Mouse (Mus musculus) intestine, embryonic 15.5 days (tissue): ENCODE results near the gene Calhm3. TPM values are rescaled to one million over a fixed set of nuclear protein-coding genes. Genes with fewer than 3 reads are reported as not detected.

Experiments used
- ATAC-seq: fragments of 200-750 bp; cut with Nextera tagmentation; 2 replicates; pipeline ENCODE4 v1.8.0; 2017; ENCODE audit warnings: moderate TSS enrichment, moderate library complexity
- H3K27ac ChIP-seq: fragments of 300-500 bp; sonication (generic); 2 replicates; pipeline ENCODE4 v1.5.1; 2015; ENCODE audit warnings: mild to moderate bottlenecking, inconsistent platforms
- H3K27me3 ChIP-seq: fragments of 300-500 bp; sonication (generic); replicated peaks from 2 replicates; pipeline ENCODE4 v1.6.1; 2015; ENCODE audit warnings: inconsistent platforms
- H3K36me3 ChIP-seq: fragments of 300-500 bp; sonication (generic); 2 replicates; pipeline ENCODE4 v1.6.1; 2015; ENCODE audit warnings: inconsistent platforms
- H3K4me1 ChIP-seq: fragments of 300-500 bp; sonication (generic); replicated peaks from 2 replicates; pipeline ENCODE4 v1.6.1; 2015; ENCODE audit warnings: inconsistent platforms
- H3K4me2 ChIP-seq: fragments of 300-500 bp; sonication (generic); replicated peaks from 2 replicates; pipeline ENCODE4 v1.6.1; 2015; ENCODE audit warnings: mild to moderate bottlenecking, inconsistent platforms
- H3K4me3 ChIP-seq: fragments of 300-500 bp; sonication (generic); replicated peaks from 2 replicates; pipeline ENCODE4 v1.5.1; 2015; ENCODE audit warnings: inconsistent platforms
- H3K9ac ChIP-seq: fragments of 300-500 bp; sonication (generic); 2 replicates; pipeline ENCODE4 v1.6.1; 2015; ENCODE audit warnings: inconsistent platforms
- H3K9me3 ChIP-seq: fragments of 300-500 bp; sonication (generic); 2 replicates; pipeline ENCODE4 v1.6.1; 2016; ENCODE audit warnings: inconsistent platforms
- WGBS: fragments of 180-500 bp; shearing (Covaris S2); methylation state at CpG from one replicate; pipeline ENCODE4 v1.1.7; 2015; 5-methylcytosine and 5-hydroxymethylcytosine counted together
- polyA plus RNA-seq: library from polyadenylated mRNA; unstranded; fragments of >200 nt; fragmentation: Nextera tagmentation; extraction: Ambion mirVana; gene quantifications from 2 replicates; pipeline ENCODE4 v1.2.1, GENCODE M21; 2015

Gene Calhm3
- polyA plus RNA-seq, 1 experiment from 2014 or later = 0.23 TPM

GRCm38 (mm10) chr19:47136170-47136569 is 21.4 kb downstream of the Calhm3 start:
- WGBS = 87% methylated on average over 5 of the region's 5 CpGs
- no peak overlapping the region for H3K9ac ChIP-seq
- peaks cover 9% of the 10 kb centered on the region; the same call in 1 of the 2 replicates for H3K36me3 ChIP-seq
- H3K4me1 ChIP-seq = peaks cover 25% of the 10 kb centered on the region
- H3K9me3 ChIP-seq = no peaks in the 10 kb centered on the region
- no peak overlapping the region for H3K27ac ChIP-seq
- H3K4me2 ChIP-seq = peak overlapping the region; percentile 71; the same call in 1 of the 2 replicates
- no peaks in the 10 kb centered on the region for H3K27me3 ChIP-seq
- H3K4me3 ChIP-seq = no peak overlapping the region
- no peak for ATAC-seq

GRCm38 (mm10) chr19:47135568-47135967 is 22.0 kb downstream of the Calhm3 start:
- H3K4me1 ChIP-seq = peaks cover 25% of the 10 kb centered on the region
- no peak overlapping the region for H3K9ac ChIP-seq
- H3K27me3 ChIP-seq = no peaks in the 10 kb centered on the region
- peaks cover 13% of the 10 kb centered on the region for H3K36me3 ChIP-seq
- no peak overlapping the region for H3K27ac ChIP-seq
- no peak overlapping the region for H3K4me2 ChIP-seq
- no peak overlapping the region for H3K4me3 ChIP-seq
- 90% methylated on average over 17 of the region's 17 CpGs for WGBS
- no peaks in the 10 kb centered on the region for H3K9me3 ChIP-seq
- ATAC-seq = no peak

GRCm38 (mm10) chr19:47133161-47133560 is 24.4 kb downstream of the Calhm3 start:
- Histone ChIP-seq H3K9ac (no peak overlapping the region), H3K4me1 (peaks cover 16% of the 10 kb centered on the region), H3K27me3 (no peaks in the 10 kb centered on the region), H3K9me3 (no peaks in the 10 kb centered on the region), H3K4me3 (no peak overlapping the region), H3K36me3 (peaks cover 37% of the 10 kb centered on the region), H3K4me2 (no peak overlapping the region), H3K27ac (no peak overlapping the region)
- WGBS = 78% methylated on average over 7 of the region's 7 CpGs
- no peak for ATAC-seq

- 94% methylated on average over 15 of the region's 15 CpGs for WGBS
- H3K27me3 ChIP-seq = no peaks in the 10 kb centered on the region
- H3K4me1 ChIP-seq = no peaks in the 10 kb centered on the region; the same call in 1 of the 2 replicates
- H3K27ac ChIP-seq = no peak overlapping the region
- H3K9ac ChIP-seq = no peak overlapping the region
- peaks cover 53% of the 10 kb centered on the region for H3K36me3 ChIP-seq
- H3K4me3 ChIP-seq = no peak overlapping the region
- H3K4me2 ChIP-seq = no peak overlapping the region
- H3K9me3 ChIP-seq = no peaks in the 10 kb centered on the region
- no peak for ATAC-seq
Observed at GRCm38 (mm10) chr19:47130551-47131125, 26.9 kb downstream of the Calhm3 start.

GRCm38 (mm10) chr19:47128835-47129234 is 28.7 kb downstream of the Calhm3 start:
- Histone ChIP-seq H3K27ac (no peak overlapping the region), H3K9me3 (no peaks in the 10 kb centered on the region), H3K4me2 (no peak overlapping the region), H3K9ac (no peak overlapping the region), H3K4me3 (no peak overlapping the region), H3K27me3 (no peaks in the 10 kb centered on the region), H3K4me1 (no peaks in the 10 kb centered on the region; the same call in 1 of the 2 replicates), H3K36me3 (peaks cover 64% of the 10 kb centered on the region)
- ATAC-seq = no peak
- WGBS = 91% methylated on average over 11 of the region's 11 CpGs

- 91% methylated on average over 10 of the region's 10 CpGs for WGBS
- no peak for ATAC-seq
- Histone ChIP-seq H3K27me3 (no peaks in the 10 kb centered on the region), H3K27ac (no peak overlapping the region), H3K9ac (no peak overlapping the region), H3K4me1 (no peaks in the 10 kb centered on the region; the same call in 1 of the 2 replicates), H3K4me2 (no peak overlapping the region), H3K4me3 (no peak overlapping the region), H3K36me3 (peaks cover 65% of the 10 kb centered on the region), H3K9me3 (no peaks in the 10 kb centered on the region)
Observed at GRCm38 (mm10) chr19:47128164-47128563, 29.4 kb downstream of the Calhm3 start.

- Histone ChIP-seq H3K9me3 (no peaks in the 10 kb centered on the region), H3K4me3 (no peak overlapping the region), H3K27me3 (no peaks in the 10 kb centered on the region), H3K4me2 (no peak overlapping the region), H3K4me1 (no peaks in the 10 kb centered on the region), H3K9ac (no peak overlapping the region), H3K27ac (no peak overlapping the region), H3K36me3 (peaks cover 54% of the 10 kb centered on the region)
- no peak for ATAC-seq
- WGBS = 29% methylated on average over 2 of the region's 2 CpGs
Observed at GRCm38 (mm10) chr19:47122802-47123201, 34.8 kb downstream of the Calhm3 start.

- Histone ChIP-seq H3K27ac (no peak overlapping the region), H3K9me3 (no peaks in the 10 kb centered on the region), H3K36me3 (peaks cover 51% of the 10 kb centered on the region), H3K4me1 (no peaks in the 10 kb centered on the region), H3K4me3 (no peak overlapping the region), H3K27me3 (no peaks in the 10 kb centered on the region), H3K4me2 (no peak overlapping the region), H3K9ac (no peak overlapping the region)
- 47% methylated on average over 4 of the region's 4 CpGs for WGBS
- ATAC-seq = no peak
Observed at GRCm38 (mm10) chr19:47121054-47121453, 36.5 kb downstream of the Calhm3 start.

GRCm38 (mm10) chr19:47118634-47119033 is 38.9 kb downstream of the Calhm3 start:
- Histone ChIP-seq H3K27ac (no peak overlapping the region), H3K4me3 (no peak overlapping the region), H3K9me3 (no peaks in the 10 kb centered on the region), H3K36me3 (peaks cover 41% of the 10 kb centered on the region), H3K9ac (no peak overlapping the region), H3K4me1 (no peaks in the 10 kb centered on the region), H3K4me2 (no peak overlapping the region), H3K27me3 (no peaks in the 10 kb centered on the region)
- WGBS = 59% methylated on average over 2 of the region's 2 CpGs
- ATAC-seq = no peak

GRCm38 (mm10) chr19:47104641-47105271 is 52.8 kb downstream of the Calhm3 start:
- peaks cover 49% of the 10 kb centered on the region for H3K36me3 ChIP-seq
- no peak overlapping the region for H3K4me3 ChIP-seq
- WGBS = 75% methylated on average over 9 of the region's 9 CpGs
- ATAC-seq = peak; percentile 89
- no peaks in the 10 kb centered on the region for H3K9me3 ChIP-seq
- H3K27ac ChIP-seq = peak overlapping the region; percentile 14; the same call in 1 of the 2 replicates
- H3K27me3 ChIP-seq = no peaks in the 10 kb centered on the region
- no peak overlapping the region for H3K9ac ChIP-seq
- no peak overlapping the region for H3K4me2 ChIP-seq
- no peaks in the 10 kb centered on the region for H3K4me1 ChIP-seq

Other genes starting within 250 kb of the Calhm3 start
- 13.9 and 14.5 TPM in 2 replicates for gene Ina, start 143.1 kb downstream of the Calhm3 start, polyA plus RNA-seq
- 48.4 and 49.1 TPM in 2 replicates for gene Nt5c2, start 142.6 kb downstream of the Calhm3 start, polyA plus RNA-seq
- 18.9 and 19.5 TPM in 2 replicates for gene Pcgf6, start 106.9 kb downstream of the Calhm3 start, polyA plus RNA-seq
- gene Taf5, start 90.0 kb downstream of the Calhm3 start, polyA plus RNA-seq = 5.0 and 5.5 TPM in 2 replicates
- 1,509 and 1,736 TPM in 2 replicates for gene Usmg5, start 67.1 kb downstream of the Calhm3 start, polyA plus RNA-seq
- gene Pdcd11, start 67.0 kb downstream of the Calhm3 start, polyA plus RNA-seq = 9.2 and 9.3 TPM in 2 replicates
- gene Calhm2, start 19.5 kb downstream of the Calhm3 start, polyA plus RNA-seq = 5.8 and 6.1 TPM in 2 replicates
- gene Calhm1, start 13.5 kb downstream of the Calhm3 start, polyA plus RNA-seq = not detected in 2 replicates
- gene Neurl1a, start 21.1 kb upstream of the Calhm3 start, polyA plus RNA-seq = 5.4 and 6.3 TPM in 2 replicates